Mouse (Mus musculus): ENCODE data around the gene Lims1.
A peak's percentile ranks its signal among the peaks of the same experiment; 100 is the strongest.
"Not testable (repeated sequence)": the region's sequence is repeated elsewhere in the genome, so short reads cannot be mapped to it uniquely, and the experiment has no call there.

Lims1 gene

DNA sequence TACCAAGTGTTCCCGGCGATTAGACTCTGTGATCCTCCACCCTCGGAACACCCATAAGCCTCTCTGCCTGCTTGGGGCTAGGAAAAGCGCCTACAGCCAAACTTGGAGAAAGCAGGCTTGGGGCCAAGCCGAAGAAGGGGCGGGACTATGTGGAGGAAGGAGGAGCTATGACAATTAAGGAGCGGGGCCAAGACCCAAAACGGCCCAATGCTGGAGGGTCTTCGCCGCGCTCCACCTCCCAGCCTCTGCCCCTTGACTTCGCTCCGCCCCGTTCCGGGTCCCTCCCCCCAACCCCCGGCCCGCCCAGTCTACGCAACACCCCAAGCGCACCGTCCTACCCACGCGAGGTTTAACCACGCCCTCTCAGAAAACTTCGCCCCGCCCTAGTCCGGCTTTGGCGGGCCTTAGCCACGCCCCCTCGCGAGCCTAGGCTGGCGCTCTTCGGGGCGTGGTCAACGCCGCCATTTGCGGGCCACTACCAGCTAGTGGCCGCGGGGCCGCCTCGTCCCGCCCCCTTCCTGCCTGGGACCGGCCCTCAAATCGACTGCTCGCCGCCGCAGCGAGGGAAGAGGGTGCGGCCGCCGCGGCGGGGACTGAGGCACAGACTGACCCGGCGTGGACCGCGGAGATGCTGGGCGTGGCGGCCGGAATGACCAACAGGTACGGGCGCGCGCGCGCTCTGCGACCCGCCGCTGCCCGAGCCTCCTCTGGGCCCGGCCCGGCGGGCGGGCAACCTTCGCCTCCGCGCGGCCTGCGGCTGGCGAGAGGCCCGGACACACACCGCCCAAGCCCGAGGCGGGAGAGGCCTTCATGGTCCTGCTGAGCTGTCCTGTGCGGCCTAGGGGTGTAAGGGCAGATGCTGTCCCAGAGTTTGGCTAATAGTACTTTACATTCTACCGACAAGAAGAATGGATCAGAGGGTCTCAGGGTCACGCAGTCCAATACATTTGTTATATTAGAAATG lies at the start of gene Lims1:
Gene Lims1, plus strand, starts transcription at position 439 of the 964 bp plus-strand sequence.
- DNase-seq (ENCODE audit: low spot score) = peak; percentile 99

GRCm38 (mm10) chr10:58282238-58282637 lies 41.0 kb upstream of the Lims1 start:
- no peak for DNase-seq (ENCODE audit: low spot score)

DNA sequence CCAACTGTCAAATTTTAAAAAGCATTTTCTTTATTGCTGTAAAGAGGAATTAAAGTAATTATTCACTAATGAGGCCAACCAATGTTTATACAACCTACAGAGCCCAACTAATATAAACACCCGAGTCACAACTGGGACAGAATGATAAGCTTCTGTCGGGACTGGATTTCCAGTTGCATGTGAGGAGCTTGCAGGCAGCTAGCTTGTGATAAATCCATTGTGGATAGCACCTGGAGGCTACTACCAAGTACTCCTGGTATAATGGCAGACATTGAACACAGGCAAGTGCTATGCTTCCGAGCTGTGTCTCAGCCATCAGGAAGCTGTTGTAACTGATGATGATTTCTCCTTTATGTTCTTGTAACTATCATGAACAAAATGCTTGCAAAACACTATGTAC lies 32.5 kb upstream of the Lims1 start:
- no peak for DNase-seq (ENCODE audit: low spot score)

GRCm38 (mm10) chr10:58294246-58294645 lies 29.0 kb upstream of the Lims1 start:
- no peak for DNase-seq (ENCODE audit: low spot score)

- DNase-seq (ENCODE audit: low spot score) = no peak
These were observed 27.7 kb upstream of the Lims1 start for GRCm38 (mm10) chr10:58295605-58296004.

DNA sequence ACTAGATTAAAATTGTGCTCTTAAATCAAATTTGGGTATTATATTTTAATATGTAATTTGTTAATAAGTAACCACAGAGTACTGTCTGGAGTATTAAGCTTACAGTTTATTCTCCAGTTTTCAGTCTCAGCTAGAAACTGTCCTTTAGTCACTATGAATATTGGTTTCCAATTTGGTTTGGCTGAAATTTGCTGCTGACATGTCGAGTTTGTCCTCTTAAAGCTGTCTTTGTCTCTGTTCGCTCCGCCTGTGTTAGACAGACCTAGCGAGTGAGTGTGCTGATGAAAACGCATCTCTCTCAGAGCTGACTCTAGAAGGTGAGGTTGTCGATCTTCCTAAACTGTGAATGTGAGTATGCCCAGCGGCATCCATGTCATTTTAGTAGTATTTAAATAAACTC lies 18.3 kb upstream of the Lims1 start:
- DNase-seq (ENCODE audit: low spot score) = no peak

DNA sequence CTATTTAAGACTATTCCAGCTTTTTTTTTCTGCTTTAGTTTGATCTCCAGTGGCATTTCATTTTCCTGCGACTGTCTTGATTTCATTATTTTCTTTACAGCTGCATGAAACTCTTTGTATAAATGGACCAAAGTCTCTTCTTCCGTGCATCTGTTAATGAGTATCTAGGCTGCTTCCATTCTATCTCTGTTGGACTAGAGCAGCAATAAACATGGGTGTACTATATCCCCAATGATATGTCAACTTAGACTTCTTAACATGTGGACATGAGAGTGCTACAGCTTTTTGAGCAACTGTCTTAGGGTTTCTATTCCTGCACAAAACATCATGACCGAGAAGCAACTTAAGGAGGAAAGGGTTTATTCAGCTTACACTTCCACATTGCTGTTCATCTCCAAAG lies 16.4 kb upstream of the Lims1 start:
- DNase-seq (ENCODE audit: low spot score) = no peak

GRCm38 (mm10) chr10:58310791-58311190 lies 12.5 kb upstream of the Lims1 start:
- no peak for DNase-seq (ENCODE audit: low spot score)

DNA sequence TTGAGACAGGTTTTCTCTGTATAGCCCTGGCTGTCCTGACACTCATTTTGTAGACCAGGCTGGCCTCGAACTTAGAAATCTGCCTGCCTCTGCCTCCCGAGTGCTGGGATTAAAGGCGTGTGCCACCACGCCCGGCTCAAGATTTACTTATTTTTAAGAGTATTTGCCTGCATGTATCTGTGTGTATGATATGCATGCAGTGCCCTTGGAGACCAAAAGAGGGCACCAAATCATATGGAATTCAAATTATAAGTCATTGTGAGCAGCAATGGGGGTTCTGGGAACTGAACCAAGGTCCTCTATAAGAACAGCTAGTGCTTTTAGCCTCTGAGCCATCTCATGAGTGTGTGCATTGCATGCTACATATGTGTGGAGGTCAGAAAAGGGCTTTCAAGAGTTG lies 10.4 kb upstream of the Lims1 start:
- DNase-seq (ENCODE audit: low spot score) = no peak

- DNase-seq (ENCODE audit: low spot score) = no peak
These were observed 2.4 kb upstream of the Lims1 start for GRCm38 (mm10) chr10:58320881-58321280.

- DNase-seq (ENCODE audit: low spot score) = no peak
These were observed 772 bp upstream of the Lims1 start for GRCm38 (mm10) chr10:58322361-58323027.

DNA sequence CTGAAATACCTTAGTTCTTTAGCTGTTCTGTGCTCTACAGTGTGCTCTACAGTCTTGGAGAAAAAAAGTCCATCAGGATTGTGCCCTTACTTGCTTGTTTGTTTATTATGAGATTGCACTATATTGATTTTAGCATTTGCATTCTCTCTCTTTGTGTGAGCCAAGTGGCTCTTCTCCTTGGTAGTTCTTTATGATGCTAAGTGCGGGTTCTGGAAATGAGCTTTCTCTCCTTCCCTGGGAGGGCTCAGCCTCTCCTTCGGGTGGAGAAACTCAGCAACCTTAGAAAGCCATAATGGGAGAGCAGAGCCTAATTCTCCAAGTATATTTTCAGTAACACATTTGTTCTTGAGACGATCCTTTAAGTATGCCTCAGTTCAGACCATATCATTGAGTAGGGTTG lies 3.0 kb downstream of the Lims1 start:
- no peak for DNase-seq (ENCODE audit: low spot score)

GRCm38 (mm10) chr10:58327836-58328235 lies 4.6 kb downstream of the Lims1 start:
- not testable (repeated sequence) for DNase-seq (ENCODE audit: low spot score)

GRCm38 (mm10) chr10:58328517-58329108 lies 5.3 kb downstream of the Lims1 start:
- no peak for DNase-seq (ENCODE audit: low spot score)

DNA sequence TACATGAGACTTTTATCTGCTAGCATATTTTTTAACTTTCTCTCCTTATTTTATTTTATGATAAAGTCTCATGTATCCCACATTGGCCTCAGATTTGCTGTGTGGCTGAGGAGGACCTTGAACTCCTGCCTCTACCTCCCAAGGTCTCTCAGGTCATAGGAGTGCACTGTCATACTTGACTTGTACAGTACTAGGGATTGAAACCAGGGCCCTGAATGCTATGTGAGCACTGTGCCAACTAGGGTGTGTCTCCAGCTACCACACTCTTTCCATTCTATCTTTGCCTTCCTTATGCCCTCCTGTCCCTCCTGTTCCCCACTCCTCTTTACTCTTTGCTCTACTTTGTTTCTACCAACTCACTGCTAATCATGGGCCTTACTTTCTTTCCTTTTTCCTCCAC lies 7.4 kb downstream of the Lims1 start:
- no peak for DNase-seq (ENCODE audit: low spot score)

DNA sequence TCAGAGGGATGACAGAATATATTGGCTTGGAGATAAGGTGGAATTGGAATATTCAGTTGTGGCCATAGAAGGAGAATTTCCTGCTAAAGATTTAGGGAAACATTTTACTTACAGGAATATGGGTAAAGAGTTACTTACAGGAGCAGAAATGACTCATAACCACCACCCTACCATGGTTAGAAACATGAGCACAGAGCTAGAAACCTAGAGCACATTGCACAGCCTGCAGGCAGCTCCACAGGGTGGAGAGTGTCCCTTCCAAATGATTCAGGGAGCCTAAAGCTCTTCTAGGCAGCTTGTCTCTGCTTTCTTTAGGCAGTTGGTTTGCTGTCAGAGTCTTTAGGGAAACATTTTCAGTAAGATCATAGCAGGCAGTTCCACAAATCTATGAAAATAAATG lies 8.5 kb downstream of the Lims1 start:
- no peak for DNase-seq (ENCODE audit: low spot score)

DNA sequence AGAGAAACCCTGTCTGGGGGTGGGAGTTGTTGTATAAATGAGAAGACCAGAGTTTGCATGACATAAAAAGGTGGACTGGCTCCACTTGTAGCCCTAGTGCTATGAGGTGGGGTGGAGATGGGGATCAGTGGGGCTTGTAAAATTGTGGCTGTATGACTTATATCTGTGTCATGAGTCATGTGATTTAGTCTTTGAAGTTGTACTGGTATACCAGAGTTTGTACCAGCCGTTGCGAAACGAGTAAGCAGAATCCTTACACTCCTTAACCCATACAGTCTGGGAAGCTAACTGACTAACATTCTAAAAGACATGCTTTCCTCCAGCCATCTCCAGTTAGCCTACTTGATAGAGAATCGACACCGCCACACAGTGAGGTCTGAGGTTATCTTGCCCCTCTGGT lies 10.1 kb downstream of the Lims1 start:
- DNase-seq (ENCODE audit: low spot score) = no peak

DNA sequence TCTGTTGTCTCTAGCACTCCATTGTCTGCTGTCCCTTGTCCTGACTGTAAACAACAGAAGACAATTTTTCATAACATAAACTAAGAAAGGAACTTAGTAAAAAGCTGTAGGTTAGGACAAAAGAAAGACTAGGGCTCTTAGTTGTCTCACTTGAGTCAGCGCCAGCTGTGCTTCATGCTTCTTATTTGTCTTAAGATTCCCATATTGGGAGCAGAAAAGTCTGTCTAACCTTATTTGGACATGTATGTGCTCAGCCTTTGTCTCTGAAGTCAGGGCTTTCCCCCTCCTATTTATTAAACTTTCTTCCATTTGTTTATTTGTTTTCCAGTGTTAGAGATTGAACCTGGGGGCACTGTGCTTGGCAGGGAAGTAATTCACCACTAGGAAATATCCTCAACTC lies 12.9 kb downstream of the Lims1 start:
- DNase-seq (ENCODE audit: low spot score) = no peak

GRCm38 (mm10) chr10:58337091-58337490 lies 13.8 kb downstream of the Lims1 start:
- not testable (repeated sequence) for DNase-seq (ENCODE audit: low spot score)

GRCm38 (mm10) chr10:58338590-58338989 lies 15.3 kb downstream of the Lims1 start:
- DNase-seq (ENCODE audit: low spot score) = no peak

- DNase-seq (ENCODE audit: low spot score) = no peak
These were observed 18.4 kb downstream of the Lims1 start for GRCm38 (mm10) chr10:58341685-58342084.

DNA sequence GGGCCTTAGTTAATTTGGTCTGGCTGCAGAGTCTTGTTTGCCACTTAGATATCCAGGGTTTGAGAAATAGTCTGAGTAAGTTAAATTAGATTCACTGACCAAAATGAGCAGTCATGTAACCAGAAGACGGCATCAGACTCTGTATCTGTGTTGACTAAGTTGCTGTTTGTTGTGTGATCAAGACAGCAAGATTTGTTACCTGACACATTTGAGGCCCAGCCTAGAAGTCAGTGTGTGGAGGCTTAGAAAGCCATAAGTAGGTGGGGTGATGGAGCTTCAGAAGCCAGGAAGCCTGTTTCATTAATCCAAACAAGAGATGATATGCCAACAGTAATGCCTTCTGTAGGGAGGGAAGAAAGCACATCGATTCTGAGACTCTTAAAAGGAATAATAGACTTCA lies 18.9 kb downstream of the Lims1 start:
- no peak for DNase-seq (ENCODE audit: low spot score)

- DNase-seq (ENCODE audit: low spot score) = no peak
These were observed 20.3 kb downstream of the Lims1 start for GRCm38 (mm10) chr10:58343552-58343951.

All from embryo, embryonic 10.5 days (tissue).